Mouse (Mus musculus): ENCODE measurements around the gene Zfp780b.
A peak's percentile ranks its signal among the peaks of the same experiment; 100 is the strongest.
"Not testable (repeated sequence)": the region's sequence is repeated elsewhere in the genome, so short reads cannot be mapped to it uniquely, and the experiment has no call there.

The Zfp780b gene

DNA sequence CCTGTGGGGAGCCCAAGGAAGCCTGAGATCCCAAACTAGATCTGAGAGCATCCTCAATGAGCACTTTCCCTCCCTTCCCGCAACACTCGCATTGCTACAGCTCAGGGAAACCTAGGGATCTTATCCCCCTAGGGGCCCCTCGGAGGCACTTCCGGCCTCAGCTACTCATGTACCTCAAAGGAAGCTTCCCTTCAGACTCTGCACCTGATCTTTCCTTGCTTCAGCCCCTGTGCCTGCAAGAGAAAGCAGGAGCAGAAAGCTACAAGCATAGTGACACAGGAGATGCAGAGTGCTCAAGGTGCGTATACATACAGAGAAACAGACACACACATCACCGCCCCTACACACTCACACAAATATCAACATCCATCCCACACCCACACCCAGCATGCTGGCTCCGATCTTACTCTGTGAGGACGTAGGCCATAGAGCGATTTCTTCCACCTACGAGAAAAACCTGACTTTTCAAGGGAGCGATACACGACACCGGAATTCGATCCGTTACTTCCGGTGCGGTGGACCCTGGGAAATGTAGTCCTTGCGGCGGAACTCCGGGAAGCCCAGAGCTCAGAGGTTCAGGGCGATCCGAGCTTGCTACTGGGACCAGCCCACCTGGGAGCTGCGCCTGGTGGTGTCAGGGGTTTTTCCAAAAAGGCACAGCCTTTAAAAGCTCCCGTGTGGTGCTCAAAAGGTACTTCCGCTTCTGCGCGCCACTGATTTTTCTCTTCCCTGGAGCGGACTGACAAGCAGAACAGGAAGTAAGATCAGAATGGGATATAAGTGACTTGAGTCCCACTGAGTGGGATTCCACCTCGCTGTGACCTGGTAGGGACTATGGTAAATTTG is at the start of gene Zfp780b:
Zfp780b (minus strand) TSS at position 489 of the 846 bp plus-strand sequence.
- peak; percentile 74 for DNase-seq (ENCODE audit: low read depth, low spot score)

DNA sequence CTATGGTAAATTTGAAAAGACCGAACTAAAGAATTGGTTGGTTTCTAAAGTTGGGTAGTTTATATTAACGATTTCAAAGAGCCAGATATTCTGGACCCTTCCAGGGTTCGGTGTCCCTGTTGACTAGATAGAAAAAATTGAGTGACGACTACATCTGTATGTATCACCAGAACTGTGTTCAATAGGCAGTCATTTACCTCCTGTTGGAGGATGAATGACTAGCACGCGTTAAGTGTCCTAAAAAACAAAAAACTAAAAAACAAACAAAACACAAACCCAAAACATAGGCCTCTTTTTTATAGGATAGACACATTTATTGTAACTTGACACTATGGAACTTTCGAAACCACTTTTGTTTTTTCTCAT is 35.5 kb upstream of the Zfp780b start:
- no peak for DNase-seq (ENCODE audit: low read depth, low spot score)

DNA sequence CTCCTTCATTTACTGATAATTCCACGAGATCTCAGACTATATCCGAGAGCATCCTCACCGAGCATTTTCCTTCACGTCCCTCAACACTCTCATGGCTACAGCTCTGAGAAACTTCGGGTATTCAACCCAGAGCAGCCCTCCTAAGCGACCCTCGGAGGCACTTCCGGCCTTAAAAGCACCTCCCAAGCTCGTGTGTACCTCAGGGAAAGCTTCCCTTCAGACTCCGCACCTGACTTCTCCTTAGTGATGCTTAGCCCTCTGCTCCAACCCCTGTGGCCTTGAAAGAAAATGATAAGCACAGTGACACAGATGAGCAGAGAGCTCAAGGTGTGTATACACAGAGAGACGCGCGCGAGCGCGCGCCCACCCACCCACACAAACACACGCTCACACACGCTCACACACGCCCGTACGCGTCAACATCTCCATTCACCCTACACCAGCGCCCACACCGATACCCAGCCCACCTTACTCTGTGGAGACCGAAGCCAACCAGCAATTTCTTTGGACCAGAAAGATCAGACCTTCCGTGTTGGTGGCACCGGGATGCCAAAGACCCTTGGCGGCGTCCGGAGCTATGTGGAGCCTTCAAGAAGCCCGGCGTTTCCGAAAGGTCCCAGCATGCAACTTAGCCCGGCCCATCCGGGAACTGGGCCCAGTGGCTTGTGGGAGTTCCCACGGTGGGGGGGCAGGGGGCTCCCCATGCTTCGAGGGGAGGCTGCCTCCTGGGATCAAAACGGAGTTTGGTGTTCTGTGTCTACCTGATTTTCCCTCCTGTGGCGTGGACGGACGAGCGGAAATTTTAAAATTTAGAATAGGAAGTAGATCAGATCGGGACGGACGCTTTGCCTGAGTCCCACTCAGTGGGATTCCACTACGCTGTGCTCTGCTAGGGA is 34.8 kb upstream of the Zfp780b start, which contains the start of gene Zfp850:
Zfp850 (minus strand) TSS at position 567 of the 896 bp plus-strand sequence.
- DNase-seq (ENCODE audit: low read depth, low spot score): peak; percentile 71

DNA sequence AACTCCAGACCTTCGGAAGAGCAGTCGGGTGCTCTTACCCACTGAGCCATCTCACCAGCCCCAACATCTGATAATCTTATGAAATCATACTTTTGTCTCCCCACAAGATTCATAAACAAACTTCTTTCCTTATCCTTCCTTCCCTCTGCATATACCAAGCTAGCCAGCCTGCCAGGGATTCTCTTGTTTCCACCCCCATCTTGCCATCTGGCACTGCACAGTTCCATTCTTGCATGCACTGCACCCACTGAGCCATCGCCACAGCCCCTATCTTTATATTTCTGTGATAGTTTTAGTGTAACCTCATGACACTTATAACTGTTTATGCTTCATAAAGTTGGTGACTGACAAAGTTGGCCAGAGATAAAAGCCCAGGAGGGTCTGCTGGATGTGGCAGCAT is 31.3 kb upstream of the Zfp780b start:
- peak; percentile 22 for DNase-seq (ENCODE audit: low read depth, low spot score)

DNA sequence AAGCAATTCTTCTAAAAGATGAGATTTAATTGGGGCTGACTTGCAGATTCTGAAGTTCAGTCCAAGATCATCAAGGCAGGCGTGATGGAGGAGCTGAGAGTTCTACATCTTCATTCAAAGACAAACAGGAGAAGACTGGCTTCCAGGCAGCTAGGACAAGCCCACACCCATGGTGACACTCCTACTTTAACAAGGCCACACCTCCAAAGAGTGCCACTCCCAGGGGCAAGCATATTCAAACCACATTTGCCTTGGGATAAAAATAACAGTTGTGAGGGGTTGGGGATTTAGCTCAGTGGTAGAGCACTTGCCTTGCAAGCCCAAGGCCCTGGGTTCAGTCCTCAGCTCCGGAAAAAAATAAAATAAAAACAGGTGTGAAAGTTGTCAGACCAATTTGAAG is 3.2 kb upstream of the Zfp780b start:
- DNase-seq (ENCODE audit: low read depth, low spot score): no peak

DNA sequence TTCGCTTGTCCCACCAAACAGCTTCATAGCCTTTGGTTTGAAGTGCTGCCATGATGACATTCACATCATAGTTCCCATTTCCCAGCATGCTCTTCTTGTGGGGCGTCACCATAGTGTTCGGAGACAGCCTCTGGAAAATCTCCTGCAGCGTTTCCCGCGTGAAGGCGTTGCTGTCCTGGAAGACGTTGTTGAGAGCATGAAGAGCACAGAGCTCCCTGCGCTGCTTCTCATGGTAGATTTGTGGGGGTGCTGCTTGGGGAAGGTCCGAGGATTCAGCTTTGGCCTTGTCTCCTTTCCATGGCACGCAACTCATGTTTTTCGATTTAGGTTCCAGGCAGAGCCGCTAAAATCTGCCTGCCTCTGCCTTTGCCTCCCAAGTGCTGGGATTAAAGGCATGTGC is 29.5 kb downstream of the Zfp780b start:
- not testable (repeated sequence) for DNase-seq (ENCODE audit: low read depth, low spot score)

DNA sequence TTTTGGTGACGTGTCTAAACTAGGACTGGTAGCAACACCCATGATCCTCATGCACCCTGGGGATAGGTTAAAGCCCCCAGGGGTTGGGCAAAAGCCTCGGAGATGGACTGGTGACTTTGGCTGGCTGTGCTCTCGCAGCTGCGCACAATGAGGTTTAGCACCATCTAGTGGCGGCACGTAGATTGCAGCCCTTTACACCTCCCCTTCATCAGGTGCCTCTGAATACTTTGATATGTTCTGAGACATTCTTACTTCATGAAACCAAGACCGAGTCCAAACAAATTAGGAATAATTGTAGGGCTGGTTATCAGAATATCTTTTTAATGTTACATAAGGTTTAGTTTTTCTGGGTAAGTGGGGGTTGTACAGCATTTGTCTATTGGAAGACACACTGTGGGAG is 37.1 kb downstream of the Zfp780b start:
- not testable (repeated sequence) for DNase-seq (ENCODE audit: low read depth, low spot score)

DNA sequence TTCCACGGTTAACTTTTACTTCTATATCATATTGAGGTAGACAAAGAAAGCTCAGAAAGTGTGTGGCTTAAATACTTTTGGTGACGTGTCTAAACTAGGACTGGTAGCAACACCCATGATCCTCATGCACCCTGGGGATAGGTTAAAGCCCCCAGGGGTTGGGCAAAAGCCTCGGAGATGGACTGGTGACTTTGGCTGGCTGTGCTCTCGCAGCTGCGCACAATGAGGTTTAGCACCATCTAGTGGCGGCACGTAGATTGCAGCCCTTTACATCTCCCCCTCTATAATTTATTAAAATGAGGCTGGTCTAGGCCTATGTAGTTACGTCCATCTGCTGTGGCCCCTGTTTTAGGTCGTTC is 45.2 kb downstream of the Zfp780b start:
- not testable (repeated sequence) for DNase-seq (ENCODE audit: low read depth, low spot score)

DNA sequence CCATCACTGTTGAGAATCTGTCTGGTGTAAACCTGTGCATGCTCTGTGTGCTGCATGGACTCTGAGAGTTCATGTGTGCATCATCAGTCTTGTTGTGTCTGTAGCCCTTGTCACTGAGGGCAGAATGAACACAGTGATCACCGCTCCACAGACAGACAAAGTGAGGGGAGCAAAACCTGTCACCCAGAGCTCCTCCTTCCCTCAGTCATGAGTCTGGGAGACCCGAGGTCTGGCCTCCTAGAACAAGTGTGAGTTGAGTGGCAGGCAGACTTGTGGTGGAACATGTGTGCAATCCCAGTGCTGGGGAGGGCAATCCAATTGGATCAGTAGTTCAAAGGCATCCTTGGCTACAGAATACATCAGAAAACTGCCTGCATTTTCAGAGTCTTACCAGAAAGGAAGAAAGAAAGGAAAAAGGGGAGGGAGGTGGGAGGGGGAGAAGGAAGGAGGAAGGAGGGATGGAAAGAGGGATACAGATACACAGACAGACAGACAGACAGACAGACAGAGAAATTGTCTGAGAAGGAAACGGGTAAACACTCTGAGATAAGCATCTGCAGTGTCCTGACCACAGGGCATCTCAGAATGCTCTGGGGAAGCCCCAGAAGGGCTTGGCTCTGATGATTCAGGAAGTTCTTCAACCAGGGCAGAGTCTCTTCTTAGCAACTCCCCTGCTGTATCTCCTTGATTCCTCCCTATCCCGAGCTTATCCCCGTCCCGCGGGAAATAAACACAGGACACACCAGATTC is 45.7 kb downstream of the Zfp780b start:
- DNase-seq (ENCODE audit: low read depth, low spot score): no peak

DNA sequence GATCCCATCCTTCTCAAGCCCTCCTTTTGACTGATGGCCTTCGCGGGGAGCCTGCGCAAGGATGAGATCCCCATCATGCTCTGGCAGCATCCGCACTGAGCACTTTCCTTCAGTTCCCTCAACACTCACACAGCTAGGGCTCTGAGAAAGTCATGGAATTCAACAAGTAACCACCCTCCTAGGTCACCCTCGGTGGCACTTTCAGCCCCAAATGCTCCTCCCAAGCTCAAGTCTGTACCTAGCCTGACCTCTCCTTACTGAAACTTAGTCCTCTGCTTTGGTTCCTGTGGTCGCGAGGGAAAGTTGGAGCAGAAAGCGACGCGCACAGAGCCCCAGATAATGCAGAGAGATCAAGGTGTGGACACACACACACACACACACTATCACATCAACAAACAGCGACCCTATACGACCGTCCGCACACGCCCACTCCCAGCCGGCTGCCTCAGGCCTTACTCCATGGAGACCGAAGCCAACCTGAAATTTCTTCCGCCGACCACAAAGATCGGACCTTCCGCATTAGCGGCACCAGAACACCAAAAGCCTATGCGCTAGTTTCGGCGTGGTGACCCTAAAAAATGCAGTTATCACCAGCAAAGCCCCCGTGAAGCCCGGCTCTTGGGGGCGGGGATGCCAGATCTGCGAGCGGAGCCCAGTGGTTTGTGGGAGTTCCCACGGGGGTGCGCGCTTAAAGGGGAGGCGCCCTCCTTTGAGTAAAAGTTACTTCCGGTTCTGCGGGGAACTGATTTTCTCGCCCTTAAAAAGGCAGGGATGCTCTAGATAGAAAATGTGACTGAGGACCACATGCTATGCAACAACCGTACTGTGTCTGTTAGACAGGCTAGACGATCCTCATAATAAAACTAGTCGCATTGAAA is 49.9 kb downstream of the Zfp780b start, which contains the start of gene Zfp974:
Zfp974 (minus strand) TSS at position 643 of the 878 bp plus-strand sequence.
- peak; percentile 79 for DNase-seq (ENCODE audit: low read depth, low spot score)

DNA sequence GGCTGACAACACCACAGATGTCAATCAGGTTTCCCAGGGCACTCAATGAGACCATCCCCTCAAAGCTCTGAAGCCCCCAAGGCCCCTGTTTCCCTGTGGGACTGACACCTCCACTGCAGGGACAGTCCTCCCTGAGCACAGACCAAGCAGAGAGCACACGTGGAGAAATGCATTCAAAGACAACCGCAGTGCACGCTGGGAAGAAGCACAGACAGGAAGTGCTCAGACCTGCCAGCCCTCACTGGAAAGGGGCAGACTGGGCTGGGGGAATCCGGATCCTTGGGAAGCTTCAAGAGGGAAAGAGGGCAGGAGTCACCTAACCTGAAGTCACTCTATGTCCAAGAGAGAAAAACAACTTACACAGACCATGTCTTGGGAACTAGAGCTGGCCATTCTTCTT is 51.9 kb downstream of the Zfp780b start:
- DNase-seq (ENCODE audit: low read depth, low spot score): not testable (repeated sequence)

DNA sequence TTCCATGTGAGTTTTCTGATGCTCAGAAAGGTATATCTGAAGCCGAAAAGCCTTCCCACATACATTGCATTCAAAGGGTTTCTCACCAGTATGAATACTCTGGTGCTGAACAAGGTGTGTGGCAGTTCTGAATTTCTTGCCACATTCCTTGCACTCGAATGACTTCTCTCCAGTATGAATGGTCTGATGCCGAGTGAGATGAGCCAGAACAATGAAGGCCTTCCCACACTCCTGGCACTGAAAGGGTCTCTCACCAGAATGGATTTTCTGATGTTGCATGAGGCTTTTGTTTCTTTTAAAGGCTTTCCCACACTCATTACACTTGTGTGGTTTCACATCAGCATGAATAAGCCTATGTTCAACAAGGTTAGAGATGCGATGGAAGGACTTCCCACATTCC is 68.0 kb downstream of the Zfp780b start:
- not testable (repeated sequence) for DNase-seq (ENCODE audit: low read depth, low spot score)

All from telencephalon, adult 2 months (tissue).